Mouse (Mus musculus) lung, embryonic 14.5 days (tissue): ENCODE data around the gene Chtf18. TPM values are rescaled to one million over a fixed set of nuclear protein-coding genes. Genes with fewer than 3 reads are reported as not detected.

Source experiments
- ATAC-seq: fragments of 200-750 bp; cut with Nextera tagmentation; 2 replicates; pipeline ENCODE4 v1.8.0; 2017; ENCODE audit warnings: mild to moderate bottlenecking, moderate TSS enrichment, moderate library complexity; ENCODE audit not compliant: insufficient read depth
- DNase-seq: peaks from one replicate; pipeline ENCODE4 v3.0.0-alpha.2; 2015
- H3K27ac ChIP-seq: fragments of 300-500 bp; sonication (generic); 2 replicates; pipeline ENCODE4 v1.5.1; 2014; ENCODE audit warnings: low read depth, mild to moderate bottlenecking, moderate library complexity
- H3K27me3 ChIP-seq: fragments of 300-500 bp; sonication (generic); 2 replicates; pipeline ENCODE4 v1.6.1; 2014; ENCODE audit warnings: low read length, control low read depth; ENCODE audit not compliant: insufficient read depth
- H3K36me3 ChIP-seq: fragments of 300-500 bp; sonication (generic); 2 replicates; pipeline ENCODE4 v1.6.1; 2014; ENCODE audit warnings: control low read depth; ENCODE audit not compliant: insufficient read depth
- H3K4me1 ChIP-seq: fragments of 300-500 bp; sonication (generic); 2 replicates; pipeline ENCODE4 v1.6.1; 2014; ENCODE audit warnings: antibody characterized with exemption, control low read depth; ENCODE audit not compliant: insufficient read depth
- H3K4me2 ChIP-seq: fragments of 300-500 bp; sonication (generic); 2 replicates; pipeline ENCODE4 v1.6.1; 2014; ENCODE audit warnings: mild to moderate bottlenecking
- H3K4me3 ChIP-seq: fragments of 300-500 bp; sonication (generic); 2 replicates; pipeline ENCODE4 v1.5.1; 2014; ENCODE audit warnings: low read depth, low read length
- H3K9ac ChIP-seq: fragments of 300-500 bp; sonication (generic); 2 replicates; pipeline ENCODE4 v1.6.1; 2014
- H3K9me3 ChIP-seq: fragments of 300-500 bp; sonication (generic); 2 replicates; pipeline ENCODE4 v1.6.1; 2016; ENCODE audit warnings: low read depth, low read length, control low read depth
- CTCF ChIP-seq: IDR thresholded peaks from 2 replicates; pipeline ENCODE4 v1.5.1; 2016; ENCODE audit warnings: antibody characterized with exemption, low read depth
- WGBS: fragments of 180-500 bp; shearing (Covaris S2); extraction: QIAGEN DNeasy Blood & Tissue Kit; methylation state at CpG from one replicate; pipeline ENCODE4 v1.1.7; 2014; 5-methylcytosine and 5-hydroxymethylcytosine counted together
- polyA plus RNA-seq: library from polyadenylated mRNA; unstranded; fragments of >200 nt; fragmentation: Nextera tagmentation; extraction: Ambion mirVana; gene quantifications from 2 replicates; pipeline ENCODE4 v1.2.1, GENCODE M21; 2014

The Chtf18 gene
- polyA plus RNA-seq, 1 experiment from 2014 or later, result 32.3 TPM

- no peaks in the 10 kb centered on the region for H3K9me3 ChIP-seq
- H3K27ac ChIP-seq, result no peak overlapping the region
- no peak for ATAC-seq
Measured at GRCm38 (mm10) chr17:25761561-25761970, 34.3 kb upstream of the Chtf18 start.

GRCm38 (mm10) chr17:25760148-25760547 is 32.9 kb upstream of the Chtf18 start:
- H3K27ac ChIP-seq, result no peak overlapping the region
- H3K27me3 ChIP-seq, result no peaks in the 10 kb centered on the region
- no peaks in the 10 kb centered on the region for H3K9me3 ChIP-seq
- H3K9ac ChIP-seq, result no peak overlapping the region
- 0 out of 2 replicates have a peak, but pooled peaks cover 2% of the 10 kb centered on the region for H3K4me1 ChIP-seq
- 67% methylated on average over 8 of the region's 8 CpGs for WGBS
- no peak for TF ChIP-seq CTCF
- no peak overlapping the region for H3K4me2 ChIP-seq
- no peak overlapping the region for H3K4me3 ChIP-seq
- H3K36me3 ChIP-seq, result no peaks in the 10 kb centered on the region
- DNase-seq (no peak), ATAC-seq (no peak)

More at GRCm38 (mm10) chr17:25761561-25761970, 34.3 kb upstream of the Chtf18 start:
- Histone ChIP-seq H3K36me3 (no peaks in the 10 kb centered on the region), H3K9ac (no peak overlapping the region), H3K4me2 (no peak overlapping the region), H3K4me3 (no peak overlapping the region), H3K27me3 (no peaks in the 10 kb centered on the region), H3K4me1 (no peaks in the 10 kb centered on the region)
- no peak for TF ChIP-seq CTCF
- 16% methylated on average over 4 of the region's 4 CpGs for WGBS
- DNase-seq, result no peak

GRCm38 (mm10) chr17:25757691-25758090 is 30.5 kb upstream of the Chtf18 start:
- Histone ChIP-seq H3K36me3 (no peaks in the 10 kb centered on the region), H3K9me3 (no peaks in the 10 kb centered on the region), H3K4me1 (0 out of 2 replicates have a peak, but pooled peaks cover 2% of the 10 kb centered on the region), H3K4me2 (no peak overlapping the region), H3K4me3 (no peak overlapping the region), H3K9ac (no peak overlapping the region), H3K27ac (no peak overlapping the region), H3K27me3 (no peaks in the 10 kb centered on the region)
- no peak for TF ChIP-seq CTCF
- ATAC-seq (no peak), DNase-seq (no peak)
- WGBS, result 45% methylated on average over 3 of the region's 3 CpGs

GRCm38 (mm10) chr17:25756378-25757242 is 29.4 kb upstream of the Chtf18 start:
- DNase-seq, result no peak
- no peaks in the 10 kb centered on the region for H3K27me3 ChIP-seq
- no peak for ATAC-seq
- no peaks in the 10 kb centered on the region for H3K9me3 ChIP-seq
- H3K4me2 ChIP-seq, result no peak overlapping the region
- H3K4me1 ChIP-seq, result 0 out of 2 replicates have a peak, but pooled peaks cover 2% of the 10 kb centered on the region
- H3K9ac ChIP-seq, result no peak overlapping the region
- no peak overlapping the region for H3K4me3 ChIP-seq
- TF ChIP-seq CTCF, result no peak
- whole genome bisulfite sequencing, result 62% methylated on average over 9 of the region's 9 CpGs
- H3K27ac ChIP-seq, result peak overlapping the region; percentile 61; the same call in 1 of the 2 replicates
- H3K36me3 ChIP-seq, result no peaks in the 10 kb centered on the region

- Histone ChIP-seq H3K27ac (peak overlapping the region; percentile 61; the same call in 1 of the 2 replicates), H3K4me3 (no peak overlapping the region), H3K9ac (no peak overlapping the region), H3K27me3 (no peaks in the 10 kb centered on the region), H3K36me3 (no peaks in the 10 kb centered on the region), H3K9me3 (no peaks in the 10 kb centered on the region), H3K4me1 (0 out of 2 replicates have a peak, but pooled peaks cover 6% of the 10 kb centered on the region), H3K4me2 (no peak overlapping the region)
- no peak for TF ChIP-seq CTCF
- DNase-seq (peak; percentile 34), ATAC-seq (peak; percentile 79)
- 12% methylated on average over 4 of the region's 4 CpGs for WGBS
Measured at GRCm38 (mm10) chr17:25755627-25756377, 28.6 kb upstream of the Chtf18 start.

- WGBS, result 65% methylated on average over 4 of the region's 4 CpGs
- Histone ChIP-seq H3K4me3 (no peak overlapping the region), H3K27ac (0 out of 2 replicates have a peak overlapping the region, but pooled peaks have one; percentile 3), H3K9me3 (no peaks in the 10 kb centered on the region), H3K27me3 (no peaks in the 10 kb centered on the region), H3K36me3 (no peaks in the 10 kb centered on the region), H3K9ac (no peak overlapping the region), H3K4me2 (no peak overlapping the region), H3K4me1 (0 out of 2 replicates have a peak, but pooled peaks cover 6% of the 10 kb centered on the region)
- TF ChIP-seq CTCF, result no peak
- ATAC-seq, result no peak
- DNase-seq, result no peak
Measured at GRCm38 (mm10) chr17:25755086-25755485, 27.9 kb upstream of the Chtf18 start.

- no peak for ATAC-seq
- no peak within 1 kb of the TSS for H3K4me2 ChIP-seq
- H3K27me3 ChIP-seq, result no peaks in the 10 kb centered on the region
- no peak for DNase-seq
- 76% methylated on average over 9 of the region's 9 CpGs for WGBS
- H3K4me1 ChIP-seq, result 0 out of 2 replicates have a peak, but pooled peaks cover 6% of the 10 kb centered on the region
- no peaks in the 10 kb centered on the region for H3K9me3 ChIP-seq
- H3K36me3 ChIP-seq, result no peaks in the 10 kb centered on the region
- no peak within 1 kb of the TSS for H3K27ac ChIP-seq
- no peak within 1 kb of the TSS for H3K4me3 ChIP-seq
- H3K9ac ChIP-seq, result no peak within 1 kb of the TSS
- TF ChIP-seq CTCF, result no peak
Measured at GRCm38 (mm10) chr17:25754241-25754640, 27.0 kb upstream of the Chtf18 start, which contains the start of gene Msln. Msln (minus strand) TSS chr17:25754378.
